Mouse (Mus musculus): ENCODE data around the gene Sec24b. TPM values are rescaled to one million over a fixed set of nuclear protein-coding genes. Genes with fewer than 3 reads are reported as not detected.
A peak's percentile ranks its signal among the peaks of the same experiment; 100 is the strongest.

Gene Sec24b
- polyA plus RNA-seq, 1 experiment from 2014 or later, result 29.9 TPM

GRCm38 (mm10) chr3:130052541-130053298 lies 8.6 kb downstream of the Sec24b start:
- no peak overlapping the region for H3K9ac ChIP-seq (replicated peaks)
- ATAC-seq, result no peak
- no peaks in the 10 kb centered on the region for H3K9me3 ChIP-seq
- 82% methylated on average over 6 of the region's 6 CpGs for WGBS
- H3K4me2 ChIP-seq (replicated peaks), result no peak overlapping the region
- no peaks in the 10 kb centered on the region for H3K27me3 ChIP-seq
- H3K27ac ChIP-seq, result no peak overlapping the region
- H3K4me3 ChIP-seq (replicated peaks), result no peak overlapping the region
- H3K36me3 ChIP-seq, result peaks cover 5% of the 10 kb centered on the region; the same call in 1 of the 2 replicates
- H3K4me1 ChIP-seq (replicated peaks), result peaks cover 26% of the 10 kb centered on the region

GRCm38 (mm10) chr3:130052116-130052515 lies 9.2 kb downstream of the Sec24b start:
- H3K27me3 ChIP-seq, result no peaks in the 10 kb centered on the region
- no peaks in the 10 kb centered on the region for H3K9me3 ChIP-seq
- H3K4me3 ChIP-seq (replicated peaks), result no peak overlapping the region
- H3K27ac ChIP-seq, result no peak overlapping the region
- WGBS, result 91% methylated on average over 8 of the region's 8 CpGs
- no peak for ATAC-seq
- H3K4me1 ChIP-seq (replicated peaks), result peaks cover 22% of the 10 kb centered on the region
- no peak overlapping the region for H3K4me2 ChIP-seq (replicated peaks)
- peaks cover 5% of the 10 kb centered on the region; the same call in 1 of the 2 replicates for H3K36me3 ChIP-seq
- no peak overlapping the region for H3K9ac ChIP-seq (replicated peaks)

DNA sequence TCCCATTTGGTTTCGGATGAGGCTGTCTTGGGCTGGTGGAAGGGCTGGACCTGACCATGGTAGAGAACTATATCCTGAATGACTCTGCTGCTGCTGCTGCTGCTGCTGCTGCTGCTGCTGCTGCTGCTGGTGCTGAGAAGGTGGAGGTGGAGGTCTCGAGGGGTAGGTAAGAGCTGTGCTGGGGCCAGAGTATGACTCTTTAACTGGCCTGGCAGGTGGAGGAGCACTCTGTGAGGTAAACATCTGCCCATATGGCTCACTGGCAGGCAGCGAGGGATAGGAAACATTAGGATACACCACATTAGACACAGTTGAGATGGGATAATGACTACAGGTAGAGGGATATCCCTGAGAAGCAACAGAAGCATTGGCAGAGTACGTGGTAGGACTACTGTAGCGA lies 20.6 kb downstream of the Sec24b start:
- no peaks in the 10 kb centered on the region for H3K27me3 ChIP-seq
- H3K9me3 ChIP-seq, result peaks cover 11% of the 10 kb centered on the region
- no peak overlapping the region for H3K27ac ChIP-seq
- no peak overlapping the region for H3K9ac ChIP-seq (replicated peaks)
- no peak for ATAC-seq
- H3K36me3 ChIP-seq, result peaks cover 48% of the 10 kb centered on the region
- WGBS, result 97% methylated on average over 5 of the region's 5 CpGs
- H3K4me3 ChIP-seq (replicated peaks), result no peak overlapping the region
- H3K4me2 ChIP-seq (replicated peaks), result no peak overlapping the region
- H3K4me1 ChIP-seq (replicated peaks), result no peaks in the 10 kb centered on the region

- Histone ChIP-seq H3K27me3 (no peaks in the 10 kb centered on the region), H3K4me3 (replicated peaks) (no peak overlapping the region), H3K27ac (no peak overlapping the region), H3K4me1 (replicated peaks) (no peaks in the 10 kb centered on the region), H3K36me3 (peaks cover 54% of the 10 kb centered on the region), H3K9ac (replicated peaks) (no peak overlapping the region), H3K4me2 (replicated peaks) (no peak overlapping the region), H3K9me3 (peaks cover 9% of the 10 kb centered on the region)
- WGBS, result 94% methylated on average over 4 of the region's 4 CpGs
- no peak for ATAC-seq
Observed at GRCm38 (mm10) chr3:130040017-130040416, 21.3 kb downstream of the Sec24b start.

GRCm38 (mm10) chr3:130028741-130029140 lies 32.6 kb downstream of the Sec24b start:
- ATAC-seq, result no peak
- Histone ChIP-seq H3K4me3 (replicated peaks) (no peak overlapping the region), H3K9me3 (no peaks in the 10 kb centered on the region), H3K27ac (no peak overlapping the region), H3K36me3 (peaks cover 60% of the 10 kb centered on the region), H3K9ac (replicated peaks) (no peak overlapping the region), H3K27me3 (no peaks in the 10 kb centered on the region), H3K4me1 (replicated peaks) (no peaks in the 10 kb centered on the region), H3K4me2 (replicated peaks) (no peak overlapping the region)
- WGBS, result 93% methylated on average over 5 of the region's 5 CpGs

DNA sequence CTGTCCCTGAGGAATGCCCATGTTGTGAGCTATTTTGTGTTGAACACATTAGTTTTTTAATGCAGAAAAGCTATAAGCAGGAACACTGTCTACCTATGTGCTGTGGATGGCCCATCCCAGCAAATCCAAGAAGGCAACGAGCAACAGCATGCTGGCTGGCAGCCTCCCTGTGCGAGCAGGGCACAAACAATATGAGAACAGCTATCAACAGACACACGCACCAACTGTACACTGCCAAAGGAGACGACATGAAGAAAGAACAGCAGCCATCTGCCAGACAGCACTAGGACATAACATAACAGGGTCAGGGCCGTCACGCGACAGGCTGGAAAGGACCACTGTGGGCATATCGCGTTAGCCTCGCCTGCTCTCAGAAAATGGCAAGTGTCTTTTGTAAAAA lies 35.2 kb downstream of the Sec24b start:
- Histone ChIP-seq H3K4me1 (replicated peaks) (no peaks in the 10 kb centered on the region), H3K36me3 (peaks cover 58% of the 10 kb centered on the region), H3K27me3 (no peaks in the 10 kb centered on the region), H3K9ac (replicated peaks) (no peak overlapping the region), H3K9me3 (no peaks in the 10 kb centered on the region), H3K4me2 (replicated peaks) (no peak overlapping the region), H3K27ac (no peak overlapping the region), H3K4me3 (replicated peaks) (no peak overlapping the region)
- WGBS, result 80% methylated on average over 10 of the region's 10 CpGs
- 0 out of 2 replicates have a peak, but pooled peaks have one; percentile 30 for ATAC-seq

DNA sequence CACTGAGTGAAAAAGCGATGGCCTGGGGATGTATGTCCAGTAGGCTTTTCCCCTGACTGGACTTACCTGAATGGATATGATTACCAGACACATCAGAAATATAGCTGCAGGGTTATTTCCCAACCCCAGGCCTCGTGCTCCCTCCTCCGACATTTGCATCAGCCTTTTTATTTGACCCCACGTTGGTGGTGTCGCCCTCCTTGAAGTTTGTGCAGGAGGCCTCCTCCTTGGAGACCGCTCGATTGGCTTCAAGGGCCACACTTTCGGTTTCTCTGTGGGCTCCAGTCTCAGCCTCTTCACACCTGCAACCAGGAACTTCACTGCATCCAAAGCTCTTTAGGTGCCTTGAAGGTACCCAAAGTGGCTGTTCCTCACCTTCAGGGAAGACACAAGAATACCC lies 35.8 kb downstream of the Sec24b start:
- 94% methylated on average over 8 of the region's 8 CpGs for WGBS
- ATAC-seq, result no peak
- Histone ChIP-seq H3K36me3 (peaks cover 55% of the 10 kb centered on the region), H3K9me3 (no peaks in the 10 kb centered on the region), H3K4me2 (replicated peaks) (no peak overlapping the region), H3K4me1 (replicated peaks) (no peaks in the 10 kb centered on the region), H3K4me3 (replicated peaks) (no peak overlapping the region), H3K27me3 (no peaks in the 10 kb centered on the region), H3K27ac (no peak overlapping the region), H3K9ac (replicated peaks) (no peak overlapping the region)

- WGBS, result 92% methylated on average over 2 of the region's 2 CpGs
- H3K27me3 ChIP-seq, result no peaks in the 10 kb centered on the region
- H3K27ac ChIP-seq, result no peak overlapping the region
- H3K4me2 ChIP-seq (replicated peaks), result no peak overlapping the region
- no peak overlapping the region for H3K9ac ChIP-seq (replicated peaks)
- ATAC-seq, result no peak
- H3K4me1 ChIP-seq (replicated peaks), result no peaks in the 10 kb centered on the region
- H3K36me3 ChIP-seq, result peaks cover 22% of the 10 kb centered on the region
- H3K4me3 ChIP-seq (replicated peaks), result no peak overlapping the region
- H3K9me3 ChIP-seq, result no peaks in the 10 kb centered on the region
Observed at GRCm38 (mm10) chr3:130012943-130013342, 48.4 kb downstream of the Sec24b start.

- H3K36me3 ChIP-seq, result peaks cover 30% of the 10 kb centered on the region
- 93% methylated on average over 1 of the region's 1 CpGs for WGBS
- no peaks in the 10 kb centered on the region for H3K27me3 ChIP-seq
- H3K9ac ChIP-seq (replicated peaks), result no peak overlapping the region
- H3K27ac ChIP-seq, result no peak overlapping the region
- H3K4me3 ChIP-seq (replicated peaks), result no peak overlapping the region
- no peaks in the 10 kb centered on the region for H3K9me3 ChIP-seq
- no peak for ATAC-seq
- no peak overlapping the region for H3K4me2 ChIP-seq (replicated peaks)
- H3K4me1 ChIP-seq (replicated peaks), result no peaks in the 10 kb centered on the region
Observed at GRCm38 (mm10) chr3:130011236-130011635, 50.1 kb downstream of the Sec24b start.

- Histone ChIP-seq H3K4me3 (replicated peaks) (no peak overlapping the region), H3K9ac (replicated peaks) (no peak overlapping the region), H3K27ac (no peak overlapping the region), H3K4me1 (replicated peaks) (no peaks in the 10 kb centered on the region), H3K4me2 (replicated peaks) (no peak overlapping the region), H3K27me3 (no peaks in the 10 kb centered on the region), H3K9me3 (no peaks in the 10 kb centered on the region), H3K36me3 (peaks cover 63% of the 10 kb centered on the region)
- 93% methylated on average over 7 of the region's 7 CpGs for WGBS
- no peak for ATAC-seq
Observed at GRCm38 (mm10) chr3:130006141-130006540, 55.2 kb downstream of the Sec24b start.

DNA sequence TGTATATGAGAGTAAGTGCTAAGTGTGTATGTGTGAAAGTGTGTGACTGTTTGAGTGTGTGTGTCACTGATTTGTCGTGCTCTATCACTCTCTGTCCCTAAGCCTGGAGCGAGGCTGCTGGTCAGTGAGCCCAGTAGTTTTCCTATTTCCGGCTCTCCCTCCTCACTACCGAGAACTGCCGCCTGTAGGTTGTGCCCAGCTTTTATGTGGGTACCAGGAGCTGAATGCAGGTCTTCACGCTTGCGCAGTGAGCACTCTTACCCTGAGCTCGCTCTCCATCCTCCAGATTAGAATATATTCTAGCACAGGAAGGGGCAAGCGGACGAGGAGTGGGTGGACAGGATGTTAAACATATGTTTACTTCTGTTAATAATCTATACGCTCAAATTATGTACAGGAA lies 60.4 kb downstream of the Sec24b start:
- Histone ChIP-seq H3K4me3 (replicated peaks) (no peak overlapping the region), H3K9ac (replicated peaks) (no peak overlapping the region), H3K4me2 (replicated peaks) (no peak overlapping the region), H3K36me3 (peaks cover 86% of the 10 kb centered on the region), H3K27me3 (no peaks in the 10 kb centered on the region), H3K27ac (no peak overlapping the region), H3K9me3 (no peaks in the 10 kb centered on the region), H3K4me1 (replicated peaks) (no peaks in the 10 kb centered on the region)
- WGBS, result 96% methylated on average over 11 of the region's 11 CpGs
- no peak for ATAC-seq

- Histone ChIP-seq H3K27me3 (no peaks in the 10 kb centered on the region), H3K4me1 (replicated peaks) (no peaks in the 10 kb centered on the region), H3K9ac (replicated peaks) (no peak overlapping the region), H3K9me3 (no peaks in the 10 kb centered on the region), H3K27ac (no peak overlapping the region), H3K36me3 (peaks cover 90% of the 10 kb centered on the region), H3K4me3 (replicated peaks) (no peak overlapping the region), H3K4me2 (replicated peaks) (no peak overlapping the region)
- no peak for ATAC-seq
- WGBS, result 92% methylated on average over 6 of the region's 6 CpGs
Observed at GRCm38 (mm10) chr3:129998526-129998925, 62.8 kb downstream of the Sec24b start.

DNA sequence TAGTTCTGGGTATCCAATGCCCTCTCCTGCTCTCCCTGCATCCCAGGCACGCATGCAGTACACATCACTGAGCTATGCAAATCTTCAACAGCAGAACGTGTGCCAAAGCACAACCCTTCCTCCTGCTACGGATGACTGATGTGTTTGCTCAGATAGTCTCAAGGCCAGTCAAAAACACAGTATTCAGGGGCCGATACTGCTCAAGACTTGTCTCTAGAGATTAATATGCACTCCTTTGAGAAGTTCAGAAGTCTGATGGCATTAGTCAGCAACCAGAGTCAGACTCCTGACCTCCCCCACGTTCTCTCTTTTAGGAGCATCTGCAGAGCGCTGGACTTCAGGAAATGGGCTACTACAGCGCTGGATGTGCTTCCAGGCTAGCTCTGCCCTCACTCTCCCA lies 63.4 kb downstream of the Sec24b start:
- H3K9me3 ChIP-seq, result no peaks in the 10 kb centered on the region
- no peaks in the 10 kb centered on the region for H3K27me3 ChIP-seq
- H3K4me1 ChIP-seq (replicated peaks), result no peaks in the 10 kb centered on the region
- H3K27ac ChIP-seq, result no peak overlapping the region
- ATAC-seq, result no peak
- 89% methylated on average over 7 of the region's 7 CpGs for WGBS
- no peak overlapping the region for H3K4me2 ChIP-seq (replicated peaks)
- peaks cover 92% of the 10 kb centered on the region for H3K36me3 ChIP-seq
- H3K4me3 ChIP-seq (replicated peaks), result no peak overlapping the region
- H3K9ac ChIP-seq (replicated peaks), result no peak overlapping the region
